9 mouse cellular contexts compared by ENCODE assay signal in genomic region chr12:61521501-61522147, GRCm38 (mm10). TPM values are rescaled to one million over a fixed set of nuclear protein-coding genes. Genes with fewer than 3 reads are reported as not detected.
DNase-seq lines count a peak whose midpoint lies in the region; ATAC-seq and TF ChIP-seq lines count a peak whose summit lies in the region.
"Had no signal": no experiment of that assay in that cellular context is flagged by ENCODE, and none has a peak within 500 bp of the region (broad histone marks: within the 10 kb centered on the region; RNA-seq: fewer than 3 reads in every experiment).

No protein-coding gene starts in this region.

- H3K27me3 ChIP-seq in kidney, embryonic 16.5 days (ENCODE audit: insufficient read depth, low read length), result peaks cover 55% of the 10 kb centered on the region
- H3K27me3 ChIP-seq in embryonic facial prominence, embryonic 13.5 days, result peaks cover 55% of the 10 kb centered on the region
- H3K27me3 ChIP-seq in neural tube, embryonic 14.5 days (ENCODE audit: control insufficient read depth, insufficient read depth, low read length), result peaks cover 9% of the 10 kb centered on the region; the same call in 1 of the 2 replicates

- peaks cover 13% of the 10 kb centered on the region; the same call in 1 of the 2 replicates for H3K4me1 ChIP-seq in kidney, embryonic 16.5 days (ENCODE audit: insufficient read depth, low read length)
- H3K4me1 ChIP-seq in embryonic facial prominence, embryonic 13.5 days, result peaks cover 30% of the 10 kb centered on the region
- peaks cover 6% of the 10 kb centered on the region; the same call in 1 of the 2 replicates for H3K4me1 ChIP-seq in neural tube, embryonic 14.5 days (ENCODE audit: control insufficient read depth, insufficient read depth, low read length)

- TF ChIP-seq CTCF in layer of hippocampus, adult 2 months (conservative IDR thresholded peaks at IDR 0.05), result no peak

- no peak for ATAC-seq in kidney, embryonic 16.5 days (ENCODE audit: low FRiP score, low TSS enrichment)
- ATAC-seq in embryonic facial prominence, embryonic 13.5 days (ENCODE audit: insufficient number of reproducible peaks, insufficient read depth, low FRiP score, low TSS enrichment, low read depth), result no peak
- ATAC-seq in neural tube, embryonic 14.5 days (ENCODE audit: low read depth), result no peak
- ATAC-seq: Patski had no signal

- H3K4me3 ChIP-seq in kidney, embryonic 16.5 days (ENCODE audit: low read length), result peak overlapping the region; percentile 22
- peak overlapping the region; percentile 29 for H3K4me3 ChIP-seq in embryonic facial prominence, embryonic 13.5 days
- peak overlapping the region; percentile 48 for H3K4me3 ChIP-seq in layer of hippocampus, adult 2 months
- peak overlapping the region; percentile 25 for H3K4me3 ChIP-seq in neural tube, embryonic 14.5 days (ENCODE audit: low read depth, low read length)

- H3K36me3 ChIP-seq in kidney, embryonic 16.5 days (ENCODE audit: insufficient read depth, low read length), result no peaks in the 10 kb centered on the region
- no peaks in the 10 kb centered on the region for H3K36me3 ChIP-seq in embryonic facial prominence, embryonic 13.5 days
- H3K36me3 ChIP-seq in neural tube, embryonic 14.5 days (ENCODE audit: control insufficient read depth, insufficient read depth, low read length), result no peaks in the 10 kb centered on the region

- H3K27ac ChIP-seq in kidney, embryonic 16.5 days (ENCODE audit: low read length), result no peak overlapping the region
- no peak overlapping the region for H3K27ac ChIP-seq in embryonic facial prominence, embryonic 13.5 days
- peak overlapping the region; percentile 94 for H3K27ac ChIP-seq in layer of hippocampus, adult 2 months
- H3K27ac ChIP-seq in neural tube, embryonic 14.5 days (ENCODE audit: low read depth, low read length), result no peak overlapping the region

- no peak for DNase-seq in kidney, adult 8-10 months
- peak in 1 of 2 experiments; percentile 18 for DNase-seq in layer of hippocampus, adult 2 months (ENCODE audit: low spot score in 2 of 2)
- DNase-seq in spleen, postnatal 14 days (ENCODE audit: low spot score in 2 of 2), result no peak
- no peak for DNase-seq in thymus, postnatal 0 days (ENCODE audit: low spot score)
- no peak for DNase-seq in thymus, postnatal 4 days

- no peak overlapping the region for H3K9ac ChIP-seq in kidney, embryonic 16.5 days (replicated peaks; ENCODE audit: low read length)
- 0 out of 2 replicates have a peak overlapping the region, but pooled peaks have one; percentile 21 for H3K9ac ChIP-seq in embryonic facial prominence, embryonic 13.5 days
- 0 out of 2 replicates have a peak overlapping the region, but pooled peaks have one; percentile 2 for H3K9ac ChIP-seq in neural tube, embryonic 14.5 days (replicated peaks; ENCODE audit: low read depth, low read length)

- 1% methylated on average over 20 of the region's 20 CpGs for WGBS in kidney, embryonic 16.5 days
- WGBS in embryonic facial prominence, embryonic 13.5 days, result 1% methylated on average over 20 of the region's 20 CpGs
- WGBS in neural tube, embryonic 14.5 days, result 1% methylated on average over 20 of the region's 20 CpGs

- H3K4me2 ChIP-seq in kidney, embryonic 16.5 days (replicated peaks; ENCODE audit: low read depth, low read length), result peak overlapping the region; percentile 41
- H3K4me2 ChIP-seq in embryonic facial prominence, embryonic 13.5 days, result peak overlapping the region; percentile 81
- peak overlapping the region; percentile 79 for H3K4me2 ChIP-seq in neural tube, embryonic 14.5 days (ENCODE audit: low read depth, low read length)

- H3K9me3 ChIP-seq in kidney, embryonic 16.5 days (ENCODE audit: low read length), result no peaks in the 10 kb centered on the region
- H3K9me3 ChIP-seq in embryonic facial prominence, embryonic 13.5 days, result no peaks in the 10 kb centered on the region
- no peaks in the 10 kb centered on the region for H3K9me3 ChIP-seq in neural tube, embryonic 14.5 days (ENCODE audit: control insufficient read depth, low read length)

RNA-seq across cellular contexts. Expression of gene Lrfn5, which starts 1.3 kb away (rescaled TPM):
- polyA plus RNA-seq in kidney, embryonic 16.5 days (2015; fragmentation: Nextera tagmentation; extraction: Ambion mirVana), result 1.7 and 2.2 TPM in 2 replicates
- polyA plus RNA-seq in embryonic facial prominence, embryonic 13.5 days (2015; fragmentation: Nextera tagmentation; extraction: Ambion mirVana), result 5.8 and 7.7 TPM in 2 replicates
- total RNA-seq in layer of hippocampus, adult 2 months (2021), result 100 to 1,000 TPM; 106 to 110 TPM
- 86.1 and 87.3 TPM in 2 replicates for polyA plus RNA-seq in neural tube, embryonic 14.5 days (2014; fragmentation: Nextera tagmentation; extraction: Ambion mirVana)
- not detected in 2 replicates for polyA plus RNA-seq in thymus, postnatal 0 days (2015; fragmentation: Nextera tagmentation; extraction: Ambion mirVana)
- polyA plus RNA-seq: Patski had no signal

Comparison
In these comparisons a context has a peak if more than half of its experiments do, and no peak if none do; other contexts are left out.
1. RNA of gene Lrfn5, which starts 1.3 kb away (polyA plus RNA-seq): 86.1 to 87.3 TPM in neural tube, embryonic 14.5 days; 5.8 to 7.7 TPM in embryonic facial prominence, embryonic 13.5 days, 1.7 to 2.2 TPM in kidney, embryonic 16.5 days and not detected in thymus, postnatal 0 days; every median in the first group is over 10 times any median in the second.
2. Peak in every context shown above with its lines, with median percentiles within 50 percentile points of each other: H3K4me2 ChIP-seq and H3K4me3 ChIP-seq.